Mouse (Mus musculus): ENCODE data around the gene Prkar1a. TPM values are rescaled to one million over a fixed set of nuclear protein-coding genes. Genes with fewer than 3 reads are reported as not detected.

Prkar1a gene
- polyA plus RNA-seq, 1 experiment from 2014 or later: 435 TPM

- WGBS: 78% methylated on average over 7 of the region's 7 CpGs
- Histone ChIP-seq H3K36me3 (ENCODE audit: control insufficient read depth, insufficient read depth, low read length) (peaks cover 21% of the 10 kb centered on the region), H3K4me2 (ENCODE audit: low read depth, low read length) (no peak overlapping the region), H3K27me3 (replicated peaks; ENCODE audit: control insufficient read depth, insufficient read depth, low read length) (no peaks in the 10 kb centered on the region), H3K9ac (ENCODE audit: low read depth, low read length) (no peak overlapping the region), H3K4me1 (ENCODE audit: control insufficient read depth, insufficient read depth, low read length) (peaks cover 12% of the 10 kb centered on the region; the same call in 1 of the 2 replicates), H3K27ac (replicated peaks; ENCODE audit: low read depth, low read length) (no peak overlapping the region), H3K9me3 (ENCODE audit: control insufficient read depth, low read length) (no peaks in the 10 kb centered on the region), H3K4me3 (ENCODE audit: low read depth, low read length) (no peak overlapping the region)
- ATAC-seq (ENCODE audit: low read depth): no peak
- DNase-seq (ENCODE audit: low spot score): no peak
These were observed 24.5 kb downstream of the Prkar1a start for GRCm38 (mm10) chr11:109673741-109674140.

GRCm38 (mm10) chr11:109674542-109674941 lies 25.3 kb downstream of the Prkar1a start:
- Histone ChIP-seq H3K9me3 (ENCODE audit: control insufficient read depth, low read length) (no peaks in the 10 kb centered on the region), H3K27me3 (replicated peaks; ENCODE audit: control insufficient read depth, insufficient read depth, low read length) (no peaks in the 10 kb centered on the region), H3K4me3 (ENCODE audit: low read depth, low read length) (no peak overlapping the region), H3K36me3 (ENCODE audit: control insufficient read depth, insufficient read depth, low read length) (peaks cover 15% of the 10 kb centered on the region; the same call in 1 of the 2 replicates), H3K9ac (ENCODE audit: low read depth, low read length) (no peak overlapping the region), H3K27ac (replicated peaks; ENCODE audit: low read depth, low read length) (no peak overlapping the region), H3K4me1 (ENCODE audit: control insufficient read depth, insufficient read depth, low read length) (peaks cover 12% of the 10 kb centered on the region; the same call in 1 of the 2 replicates), H3K4me2 (ENCODE audit: low read depth, low read length) (no peak overlapping the region)
- WGBS: 77% methylated on average over 11 of the region's 11 CpGs
- ATAC-seq (ENCODE audit: low read depth): no peak
- no peak for DNase-seq (ENCODE audit: low spot score)

GRCm38 (mm10) chr11:109675208-109675607 lies 26.0 kb downstream of the Prkar1a start:
- DNase-seq (ENCODE audit: low spot score) (no peak), ATAC-seq (ENCODE audit: low read depth) (no peak)
- peaks cover 9% of the 10 kb centered on the region; the same call in 1 of the 2 replicates for H3K36me3 ChIP-seq (ENCODE audit: control insufficient read depth, insufficient read depth, low read length)
- 82% methylated on average over 3 of the region's 3 CpGs for WGBS
- no peak overlapping the region for H3K9ac ChIP-seq (ENCODE audit: low read depth, low read length)
- H3K4me3 ChIP-seq (ENCODE audit: low read depth, low read length): no peak overlapping the region
- H3K27ac ChIP-seq (replicated peaks; ENCODE audit: low read depth, low read length): no peak overlapping the region
- no peak overlapping the region for H3K4me2 ChIP-seq (ENCODE audit: low read depth, low read length)
- peaks cover 12% of the 10 kb centered on the region; the same call in 1 of the 2 replicates for H3K4me1 ChIP-seq (ENCODE audit: control insufficient read depth, insufficient read depth, low read length)
- no peaks in the 10 kb centered on the region for H3K9me3 ChIP-seq (ENCODE audit: control insufficient read depth, low read length)
- no peaks in the 10 kb centered on the region for H3K27me3 ChIP-seq (replicated peaks; ENCODE audit: control insufficient read depth, insufficient read depth, low read length)

- H3K27me3 ChIP-seq (replicated peaks; ENCODE audit: control insufficient read depth, insufficient read depth, low read length): no peaks in the 10 kb centered on the region
- 89% methylated on average over 9 of the region's 9 CpGs for WGBS
These were observed 26.6 kb downstream of the Prkar1a start for GRCm38 (mm10) chr11:109675771-109676170.

GRCm38 (mm10) chr11:109676621-109677373 lies 27.6 kb downstream of the Prkar1a start:
- no peak for ATAC-seq (ENCODE audit: low read depth)

More at GRCm38 (mm10) chr11:109675771-109676170, 26.6 kb downstream of the Prkar1a start:
- Histone ChIP-seq H3K4me1 (ENCODE audit: control insufficient read depth, insufficient read depth, low read length) (peaks cover 9% of the 10 kb centered on the region; the same call in 1 of the 2 replicates), H3K9me3 (ENCODE audit: control insufficient read depth, low read length) (no peaks in the 10 kb centered on the region), H3K27ac (replicated peaks; ENCODE audit: low read depth, low read length) (no peak overlapping the region), H3K4me3 (ENCODE audit: low read depth, low read length) (no peak overlapping the region), H3K4me2 (ENCODE audit: low read depth, low read length) (no peak overlapping the region), H3K9ac (ENCODE audit: low read depth, low read length) (no peak overlapping the region), H3K36me3 (ENCODE audit: control insufficient read depth, insufficient read depth, low read length) (0 out of 2 replicates have a peak, but pooled peaks cover 3% of the 10 kb centered on the region)
- ATAC-seq (ENCODE audit: low read depth): no peak
- no peak for DNase-seq (ENCODE audit: low spot score)

DNA sequence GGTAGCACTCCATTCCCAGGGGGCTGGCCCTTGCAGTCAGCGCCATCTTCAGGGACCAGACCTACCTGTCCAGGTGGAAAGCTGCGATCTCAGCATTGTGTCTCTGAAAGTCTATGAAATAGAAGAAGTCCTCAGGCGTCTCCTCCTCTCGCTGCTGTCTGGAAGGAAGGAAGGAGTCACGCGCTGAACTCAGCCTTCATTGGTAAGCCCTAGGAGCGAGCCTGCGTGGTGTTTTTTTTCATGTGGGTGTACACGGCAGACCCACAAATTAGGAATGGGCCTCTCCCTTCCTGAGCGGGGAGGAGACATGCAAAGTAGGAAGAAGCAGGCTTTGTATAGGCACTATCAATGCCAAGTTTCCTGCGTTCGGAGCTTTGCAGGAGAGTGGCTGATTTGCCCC lies 29.1 kb downstream of the Prkar1a start:
- 72% methylated on average over 12 of the region's 12 CpGs for WGBS
- Histone ChIP-seq H3K27ac (replicated peaks; ENCODE audit: low read depth, low read length) (no peak overlapping the region), H3K9me3 (ENCODE audit: control insufficient read depth, low read length) (no peaks in the 10 kb centered on the region), H3K4me3 (ENCODE audit: low read depth, low read length) (no peak overlapping the region), H3K4me1 (ENCODE audit: control insufficient read depth, insufficient read depth, low read length) (no peaks in the 10 kb centered on the region), H3K9ac (ENCODE audit: low read depth, low read length) (no peak overlapping the region), H3K4me2 (ENCODE audit: low read depth, low read length) (no peak overlapping the region), H3K27me3 (replicated peaks; ENCODE audit: control insufficient read depth, insufficient read depth, low read length) (no peaks in the 10 kb centered on the region), H3K36me3 (ENCODE audit: control insufficient read depth, insufficient read depth, low read length) (no peaks in the 10 kb centered on the region)
- DNase-seq (ENCODE audit: low spot score): no peak
- no peak for ATAC-seq (ENCODE audit: low read depth)

More at GRCm38 (mm10) chr11:109676621-109677373, 27.6 kb downstream of the Prkar1a start:
- H3K9ac ChIP-seq (ENCODE audit: low read depth, low read length): no peak overlapping the region
- no peak for DNase-seq (ENCODE audit: low spot score)
- no peaks in the 10 kb centered on the region for H3K27me3 ChIP-seq (replicated peaks; ENCODE audit: control insufficient read depth, insufficient read depth, low read length)
- WGBS: 77% methylated on average over 11 of the region's 12 CpGs
- H3K4me1 ChIP-seq (ENCODE audit: control insufficient read depth, insufficient read depth, low read length): peaks cover under 1% of the 10 kb centered on the region; the same call in 1 of the 2 replicates
- no peaks in the 10 kb centered on the region for H3K9me3 ChIP-seq (ENCODE audit: control insufficient read depth, low read length)
- H3K27ac ChIP-seq (replicated peaks; ENCODE audit: low read depth, low read length): no peak overlapping the region
- H3K36me3 ChIP-seq (ENCODE audit: control insufficient read depth, insufficient read depth, low read length): no peaks in the 10 kb centered on the region
- H3K4me2 ChIP-seq (ENCODE audit: low read depth, low read length): no peak overlapping the region
- H3K4me3 ChIP-seq (ENCODE audit: low read depth, low read length): no peak overlapping the region

DNA sequence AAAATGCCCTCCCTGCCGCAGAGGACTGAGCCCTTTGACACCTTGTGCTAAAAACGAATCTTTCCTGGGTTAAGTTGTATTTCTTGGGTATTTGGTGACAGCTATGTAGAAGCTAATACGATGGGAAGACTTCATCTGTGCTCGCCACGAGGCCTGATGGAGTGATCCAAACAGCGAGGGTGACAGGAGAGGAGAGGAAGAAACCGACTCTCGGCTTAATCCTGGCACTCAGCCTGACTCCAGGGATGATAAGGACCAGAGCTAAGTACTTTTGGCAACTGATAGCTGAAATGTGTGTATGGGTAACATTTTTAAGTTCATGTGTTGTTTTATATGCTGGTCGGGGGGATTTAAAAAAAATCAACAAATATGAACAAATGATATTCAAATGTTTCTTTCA lies 31.7 kb downstream of the Prkar1a start:
- 73% methylated on average over 9 of the region's 9 CpGs for WGBS
- Histone ChIP-seq H3K4me1 (ENCODE audit: control insufficient read depth, insufficient read depth, low read length) (no peaks in the 10 kb centered on the region), H3K4me3 (ENCODE audit: low read depth, low read length) (no peak overlapping the region), H3K36me3 (ENCODE audit: control insufficient read depth, insufficient read depth, low read length) (no peaks in the 10 kb centered on the region), H3K9me3 (ENCODE audit: control insufficient read depth, low read length) (no peaks in the 10 kb centered on the region), H3K27me3 (replicated peaks; ENCODE audit: control insufficient read depth, insufficient read depth, low read length) (no peaks in the 10 kb centered on the region), H3K9ac (ENCODE audit: low read depth, low read length) (no peak overlapping the region), H3K27ac (replicated peaks; ENCODE audit: low read depth, low read length) (no peak overlapping the region), H3K4me2 (ENCODE audit: low read depth, low read length) (no peak overlapping the region)
- ATAC-seq (ENCODE audit: low read depth) (no peak), DNase-seq (ENCODE audit: low spot score) (no peak)

DNA sequence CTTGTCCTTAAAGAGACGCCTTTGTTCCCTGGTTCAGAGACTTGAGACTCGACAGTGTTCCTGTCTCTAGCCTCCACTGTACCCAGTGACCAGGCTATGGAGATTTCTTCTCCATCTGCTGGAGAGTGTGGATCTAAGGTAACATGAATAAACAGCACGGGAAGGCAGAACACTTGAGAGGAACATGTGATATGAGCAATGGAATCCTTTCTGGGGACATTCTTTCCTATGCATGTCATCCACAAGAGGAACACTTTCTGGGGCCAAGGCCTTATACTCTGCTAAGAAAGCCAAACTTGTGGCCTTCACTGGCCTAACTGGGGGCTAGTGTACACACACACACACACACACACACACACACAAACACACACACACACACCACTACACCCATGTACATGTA lies 32.4 kb downstream of the Prkar1a start:
- no peak overlapping the region for H3K27ac ChIP-seq (replicated peaks; ENCODE audit: low read depth, low read length)
- ATAC-seq (ENCODE audit: low read depth) (no peak), DNase-seq (ENCODE audit: low spot score) (no peak)
- H3K4me3 ChIP-seq (ENCODE audit: low read depth, low read length): no peak overlapping the region
- no peak overlapping the region for H3K9ac ChIP-seq (ENCODE audit: low read depth, low read length)
- H3K36me3 ChIP-seq (ENCODE audit: control insufficient read depth, insufficient read depth, low read length): no peaks in the 10 kb centered on the region
- WGBS: 71% methylated on average over 3 of the region's 3 CpGs
- no peaks in the 10 kb centered on the region for H3K4me1 ChIP-seq (ENCODE audit: control insufficient read depth, insufficient read depth, low read length)
- no peaks in the 10 kb centered on the region for H3K9me3 ChIP-seq (ENCODE audit: control insufficient read depth, low read length)
- H3K4me2 ChIP-seq (ENCODE audit: low read depth, low read length): no peak overlapping the region
- H3K27me3 ChIP-seq (replicated peaks; ENCODE audit: control insufficient read depth, insufficient read depth, low read length): no peaks in the 10 kb centered on the region

- H3K27me3 ChIP-seq (replicated peaks; ENCODE audit: control insufficient read depth, insufficient read depth, low read length): no peaks in the 10 kb centered on the region
- H3K4me3 ChIP-seq (ENCODE audit: low read depth, low read length): no peak overlapping the region
- H3K4me1 ChIP-seq (ENCODE audit: control insufficient read depth, insufficient read depth, low read length): no peaks in the 10 kb centered on the region
- 96% methylated on average over 6 of the region's 6 CpGs for WGBS
- H3K36me3 ChIP-seq (ENCODE audit: control insufficient read depth, insufficient read depth, low read length): no peaks in the 10 kb centered on the region
- H3K9ac ChIP-seq (ENCODE audit: low read depth, low read length): no peak overlapping the region
- no peak overlapping the region for H3K4me2 ChIP-seq (ENCODE audit: low read depth, low read length)
- ATAC-seq (ENCODE audit: low read depth): no peak
- no peak for DNase-seq (ENCODE audit: low spot score)
- no peak overlapping the region for H3K27ac ChIP-seq (replicated peaks; ENCODE audit: low read depth, low read length)
- no peaks in the 10 kb centered on the region for H3K9me3 ChIP-seq (ENCODE audit: control insufficient read depth, low read length)
These were observed 33.0 kb downstream of the Prkar1a start for GRCm38 (mm10) chr11:109682221-109682620.

All from embryonic facial prominence, embryonic 14.5 days (tissue).